Mouse (Mus musculus): Measurements from ENCODE around the gene Hspa8. TPM values are rescaled to one million over a fixed set of nuclear protein-coding genes. Genes with fewer than 3 reads are reported as not detected.
"Not testable (repeated sequence)": the region's sequence is repeated elsewhere in the genome, so short reads cannot be mapped to it uniquely, and the experiment has no call there.

Hspa8 gene
- polyA plus RNA-seq, 1 experiment from 2014 or later = 2,885 TPM

GRCm38 (mm10) chr9:40794926-40795325, 5.9 kb upstream of the Hspa8 start:
- Histone ChIP-seq H3K36me3 (replicated peaks; ENCODE audit: control insufficient read depth, insufficient read depth) (no peaks in the 10 kb centered on the region), H3K4me2 (replicated peaks) (no peak overlapping the region), H3K27ac (no peak overlapping the region), H3K9ac (no peak overlapping the region), H3K4me3 (replicated peaks; ENCODE audit: low read length) (no peak overlapping the region), H3K4me1 (replicated peaks; ENCODE audit: control insufficient read depth, insufficient read depth, low read length) (peaks cover 7% of the 10 kb centered on the region), H3K27me3 (ENCODE audit: control insufficient read depth, insufficient read depth, low read length) (no peaks in the 10 kb centered on the region), H3K9me3 (ENCODE audit: control insufficient read depth, low read length) (no peaks in the 10 kb centered on the region)
- ATAC-seq (ENCODE audit: low FRiP score) = no peak
- 70% methylated on average over 5 of the region's 5 CpGs for WGBS
- no peak for DNase-seq (ENCODE audit: low spot score)

- H3K4me1 ChIP-seq (replicated peaks; ENCODE audit: control insufficient read depth, insufficient read depth, low read length) = peaks cover 7% of the 10 kb centered on the region
- ATAC-seq (ENCODE audit: low FRiP score) (no peak), DNase-seq (ENCODE audit: low spot score) (no peak)
- no peaks in the 10 kb centered on the region for H3K9me3 ChIP-seq (ENCODE audit: control insufficient read depth, low read length)
- H3K36me3 ChIP-seq (replicated peaks; ENCODE audit: control insufficient read depth, insufficient read depth) = no peaks in the 10 kb centered on the region
- no peak overlapping the region for H3K27ac ChIP-seq
- no peak overlapping the region for H3K9ac ChIP-seq
- no peak overlapping the region for H3K4me3 ChIP-seq (replicated peaks; ENCODE audit: low read length)
- 77% methylated on average over 2 of the region's 2 CpGs for WGBS
- no peak overlapping the region for H3K4me2 ChIP-seq (replicated peaks)
- H3K27me3 ChIP-seq (ENCODE audit: control insufficient read depth, insufficient read depth, low read length) = no peaks in the 10 kb centered on the region
These were observed 5.2 kb upstream of the Hspa8 start for GRCm38 (mm10) chr9:40795562-40795961.

- Histone ChIP-seq H3K27me3 (ENCODE audit: control insufficient read depth, insufficient read depth, low read length) (no peaks in the 10 kb centered on the region), H3K9me3 (ENCODE audit: control insufficient read depth, low read length) (no peaks in the 10 kb centered on the region), H3K9ac (no peak overlapping the region), H3K4me3 (replicated peaks; ENCODE audit: low read length) (no peak overlapping the region), H3K36me3 (replicated peaks; ENCODE audit: control insufficient read depth, insufficient read depth) (no peaks in the 10 kb centered on the region), H3K4me1 (replicated peaks; ENCODE audit: control insufficient read depth, insufficient read depth, low read length) (peaks cover 7% of the 10 kb centered on the region), H3K4me2 (replicated peaks) (no peak overlapping the region), H3K27ac (no peak overlapping the region)
- WGBS = 85% methylated on average over 4 of the region's 4 CpGs
- DNase-seq (ENCODE audit: low spot score) (no peak), ATAC-seq (ENCODE audit: low FRiP score) (no peak)
These were observed 4.7 kb upstream of the Hspa8 start for GRCm38 (mm10) chr9:40796054-40796453.

GRCm38 (mm10) chr9:40798247-40798960, 2.4 kb upstream of the Hspa8 start:
- Histone ChIP-seq H3K36me3 (replicated peaks; ENCODE audit: control insufficient read depth, insufficient read depth) (peaks cover 7% of the 10 kb centered on the region), H3K4me2 (replicated peaks) (no peak overlapping the region), H3K4me1 (replicated peaks; ENCODE audit: control insufficient read depth, insufficient read depth, low read length) (peaks cover 7% of the 10 kb centered on the region), H3K27ac (peak overlapping the region; percentile 99; the same call in 1 of the 2 replicates), H3K4me3 (replicated peaks; ENCODE audit: low read length) (no peak overlapping the region), H3K9ac (0 out of 2 replicates have a peak overlapping the region, but pooled peaks have one; percentile 31), H3K9me3 (ENCODE audit: control insufficient read depth, low read length) (no peaks in the 10 kb centered on the region), H3K27me3 (ENCODE audit: control insufficient read depth, insufficient read depth, low read length) (no peaks in the 10 kb centered on the region)
- no peak for DNase-seq (ENCODE audit: low spot score)
- ATAC-seq (ENCODE audit: low FRiP score) = no peak
- 82% methylated on average over 9 of the region's 9 CpGs for WGBS

- Histone ChIP-seq H3K4me2 (replicated peaks) (peak overlapping the region; percentile 64), H3K4me1 (replicated peaks; ENCODE audit: control insufficient read depth, insufficient read depth, low read length) (peaks cover 7% of the 10 kb centered on the region), H3K4me3 (replicated peaks; ENCODE audit: low read length) (no peak overlapping the region), H3K9me3 (ENCODE audit: control insufficient read depth, low read length) (no peaks in the 10 kb centered on the region), H3K27me3 (ENCODE audit: control insufficient read depth, insufficient read depth, low read length) (no peaks in the 10 kb centered on the region), H3K36me3 (replicated peaks; ENCODE audit: control insufficient read depth, insufficient read depth) (peaks cover 14% of the 10 kb centered on the region), H3K9ac (peak overlapping the region; percentile 70; the same call in 1 of the 2 replicates), H3K27ac (peak overlapping the region; percentile 99)
- DNase-seq (ENCODE audit: low spot score) = no peak
- WGBS = 28% methylated on average over 3 of the region's 3 CpGs
- no peak for ATAC-seq (ENCODE audit: low FRiP score)
These were observed 1.7 kb upstream of the Hspa8 start for GRCm38 (mm10) chr9:40799112-40799511.

GRCm38 (mm10) chr9:40799837-40800501, 815 bp upstream of the Hspa8 start:
- H3K9ac ChIP-seq = peak overlapping the region; percentile 70
- H3K4me3 ChIP-seq (replicated peaks; ENCODE audit: low read length) = peak overlapping the region; percentile 43
- H3K27ac ChIP-seq = peak overlapping the region; percentile 99
- ATAC-seq (ENCODE audit: low FRiP score) (peak; percentile 35), DNase-seq (ENCODE audit: low spot score) (peak; percentile 76)
- under 1% methylated on average over 30 of the region's 30 CpGs for WGBS
- H3K36me3 ChIP-seq (replicated peaks; ENCODE audit: control insufficient read depth, insufficient read depth) = peaks cover 23% of the 10 kb centered on the region
- H3K27me3 ChIP-seq (ENCODE audit: control insufficient read depth, insufficient read depth, low read length) = no peaks in the 10 kb centered on the region
- H3K4me1 ChIP-seq (replicated peaks; ENCODE audit: control insufficient read depth, insufficient read depth, low read length) = peaks cover 11% of the 10 kb centered on the region
- no peaks in the 10 kb centered on the region for H3K9me3 ChIP-seq (ENCODE audit: control insufficient read depth, low read length)
- H3K4me2 ChIP-seq (replicated peaks) = peak overlapping the region; percentile 64

- WGBS = under 1% methylated on average over 28 of the region's 28 CpGs
- H3K4me2 ChIP-seq (replicated peaks) = peak overlapping the region; percentile 89
- not testable (repeated sequence) for H3K27me3 ChIP-seq (ENCODE audit: control insufficient read depth, insufficient read depth, low read length); H3K9me3 ChIP-seq (ENCODE audit: control insufficient read depth, low read length); DNase-seq (ENCODE audit: low spot score)
- H3K4me1 ChIP-seq (replicated peaks; ENCODE audit: control insufficient read depth, insufficient read depth, low read length) = peaks cover 29% of the 10 kb centered on the region
- 0 out of 2 replicates have a peak, but pooled peaks have one; percentile 13 for ATAC-seq (ENCODE audit: low FRiP score)
- peak overlapping the region; percentile 67 for H3K4me3 ChIP-seq (replicated peaks; ENCODE audit: low read length)
- H3K36me3 ChIP-seq (replicated peaks; ENCODE audit: control insufficient read depth, insufficient read depth) = peaks cover 42% of the 10 kb centered on the region
- peak overlapping the region; percentile 89 for H3K9ac ChIP-seq
- H3K27ac ChIP-seq = peak overlapping the region; percentile 86
These were observed 1.1 kb downstream of the Hspa8 start for GRCm38 (mm10) chr9:40801614-40802532.

- not testable (repeated sequence) for DNase-seq (ENCODE audit: low spot score)
These were observed 1.7 kb downstream of the Hspa8 start for GRCm38 (mm10) chr9:40802533-40802875.

GRCm38 (mm10) chr9:40804576-40804975, 3.8 kb downstream of the Hspa8 start:
- H3K27me3 ChIP-seq (ENCODE audit: control insufficient read depth, insufficient read depth, low read length); ATAC-seq (ENCODE audit: low FRiP score); H3K9ac ChIP-seq; DNase-seq (ENCODE audit: low spot score); H3K9me3 ChIP-seq (ENCODE audit: control insufficient read depth, low read length); H3K4me3 ChIP-seq (replicated peaks; ENCODE audit: low read length); H3K27ac ChIP-seq: not testable (repeated sequence)
- Histone ChIP-seq H3K4me1 (replicated peaks; ENCODE audit: control insufficient read depth, insufficient read depth, low read length) (peaks cover 46% of the 10 kb centered on the region), H3K4me2 (replicated peaks) (peak overlapping the region; percentile 56), H3K36me3 (replicated peaks; ENCODE audit: control insufficient read depth, insufficient read depth) (peaks cover 51% of the 10 kb centered on the region)
- WGBS = 66% methylated on average over 3 of the region's 3 CpGs

More at GRCm38 (mm10) chr9:40802533-40802875, 1.7 kb downstream of the Hspa8 start:
- H3K36me3 ChIP-seq (replicated peaks; ENCODE audit: control insufficient read depth, insufficient read depth) = peaks cover 48% of the 10 kb centered on the region
- H3K27me3 ChIP-seq (ENCODE audit: control insufficient read depth, insufficient read depth, low read length); ATAC-seq (ENCODE audit: low FRiP score); H3K9me3 ChIP-seq (ENCODE audit: control insufficient read depth, low read length); H3K27ac ChIP-seq: not testable (repeated sequence)
- H3K4me1 ChIP-seq (replicated peaks; ENCODE audit: control insufficient read depth, insufficient read depth, low read length) = peaks cover 36% of the 10 kb centered on the region
- WGBS = 5% methylated on average over 8 of the region's 8 CpGs
- H3K4me3 ChIP-seq (replicated peaks; ENCODE audit: low read length) = peak overlapping the region; percentile 67
- peak overlapping the region; percentile 89 for H3K9ac ChIP-seq
- peak overlapping the region; percentile 89 for H3K4me2 ChIP-seq (replicated peaks)
